Mouse (Mus musculus) neural tube, embryonic 14.5 days (tissue): Measurements from ENCODE around the gene Esyt3. TPM values are rescaled to one million over a fixed set of nuclear protein-coding genes. Genes with fewer than 3 reads are reported as not detected.
A peak's percentile ranks its signal among the peaks of the same experiment; 100 is the strongest.

Experiments used
- ATAC-seq: fragments of 200-750 bp; cut with Nextera tagmentation; 2 replicates; pipeline ENCODE4 v1.8.0; 2017; ENCODE audit warnings: low read depth, mild to moderate bottlenecking, moderate TSS enrichment, moderate library complexity
- H3K27ac ChIP-seq: fragments of 300-500 bp; sonication (generic); 2 replicates; pipeline ENCODE4 v1.5.1; 2014; ENCODE audit warnings: low read depth, mild to moderate bottlenecking, control low read depth, low read length, moderate library complexity, mixed read lengths
- H3K27me3 ChIP-seq: fragments of 300-500 bp; sonication (generic); 2 replicates; pipeline ENCODE4 v1.6.1; 2014; ENCODE audit warnings: low read length; ENCODE audit not compliant: control insufficient read depth, insufficient read depth
- H3K36me3 ChIP-seq: fragments of 300-500 bp; sonication (generic); 2 replicates; pipeline ENCODE4 v1.6.1; 2014; ENCODE audit warnings: low read length, mixed read lengths; ENCODE audit not compliant: control insufficient read depth, insufficient read depth
- H3K4me1 ChIP-seq: fragments of 300-500 bp; sonication (generic); 2 replicates; pipeline ENCODE4 v1.6.1; 2014; ENCODE audit warnings: low read length; ENCODE audit not compliant: control insufficient read depth, insufficient read depth
- H3K4me2 ChIP-seq: fragments of 300-500 bp; sonication (generic); 2 replicates; pipeline ENCODE4 v1.6.1; 2014; ENCODE audit warnings: mild to moderate bottlenecking, low read depth, low read length, control low read depth
- H3K4me3 ChIP-seq: fragments of 300-500 bp; sonication (generic); 2 replicates; pipeline ENCODE4 v1.5.1; 2014; ENCODE audit warnings: low read depth, low read length, control low read depth, mixed read lengths
- H3K9ac ChIP-seq: fragments of 300-500 bp; sonication (generic); replicated peaks from 2 replicates; pipeline ENCODE4 v1.6.1; 2014; ENCODE audit warnings: low read depth, mild to moderate bottlenecking, control low read depth, low read length, mixed read lengths
- H3K9me3 ChIP-seq: fragments of 300-500 bp; sonication (generic); 2 replicates; pipeline ENCODE4 v1.6.1; 2016; ENCODE audit warnings: low read length; ENCODE audit not compliant: control insufficient read depth
- WGBS: fragments of 180-500 bp; shearing (Covaris S2); extraction: QIAGEN DNeasy Blood & Tissue Kit; methylation state at CpG from one replicate; pipeline ENCODE4 v1.1.7; 2014; 5-methylcytosine and 5-hydroxymethylcytosine counted together
- polyA plus RNA-seq: library from polyadenylated mRNA; unstranded; fragments of >200 nt; fragmentation: Nextera tagmentation; extraction: Ambion mirVana; gene quantifications from 2 replicates; pipeline ENCODE4 v1.2.1, GENCODE M21; 2014

The Esyt3 gene
- 0.46 and 0.93 TPM in 2 replicates for polyA plus RNA-seq

DNA sequence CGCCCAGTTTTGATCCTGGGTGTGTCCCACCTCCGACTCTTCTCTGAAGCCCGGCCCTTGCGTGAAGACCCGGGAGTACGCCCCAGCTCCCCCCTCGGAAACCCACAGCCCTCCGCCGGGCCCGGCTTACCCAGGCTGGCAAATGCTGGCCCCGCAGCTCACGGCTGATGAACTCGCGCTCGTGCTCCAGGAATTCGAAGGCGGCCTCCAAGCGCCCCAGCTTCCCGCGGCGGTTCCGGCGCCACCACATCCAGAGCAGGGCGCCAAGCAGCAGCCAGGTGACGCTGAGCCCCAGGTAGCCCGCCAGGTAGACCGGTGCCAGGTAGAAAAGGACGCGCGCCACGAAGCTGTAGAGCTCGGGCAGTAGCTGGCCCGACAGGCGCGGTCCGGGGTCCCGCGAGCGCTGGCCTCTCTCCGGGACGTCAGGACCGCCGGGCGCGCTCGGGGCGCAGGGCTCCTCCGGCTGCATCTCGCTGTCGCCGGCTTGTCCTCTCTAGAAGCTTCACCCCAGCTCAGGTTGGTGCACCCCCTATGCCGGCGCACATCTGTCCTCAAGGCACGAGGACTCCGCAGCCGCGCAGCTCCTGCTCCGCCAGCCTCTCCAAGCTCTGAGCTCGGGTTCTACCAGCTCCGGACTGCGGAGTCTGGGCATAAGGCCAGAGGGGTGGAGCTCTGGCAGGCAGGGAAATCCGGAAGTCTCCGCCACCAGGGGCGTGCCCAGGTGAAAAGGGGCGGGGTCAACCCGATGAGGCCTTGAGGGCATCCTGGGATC, at the start of gene Esyt3:
Gene Esyt3, minus strand, starts transcription at position 637 of the 772 bp plus-strand sequence.
- Histone ChIP-seq H3K9ac (peak within 1 kb of the TSS; percentile 50), H3K4me1 (peaks cover 14% of the 10 kb centered on the region), H3K36me3 (no peaks in the 10 kb centered on the region), H3K4me3 (peak within 1 kb of the TSS; percentile 45), H3K27ac (no peak within 1 kb of the TSS), H3K4me2 (peak within 1 kb of the TSS; percentile 94), H3K27me3 (peaks cover 33% of the 10 kb centered on the region), H3K9me3 (no peaks in the 10 kb centered on the region)
- ATAC-seq = peak; percentile 68
- under 1% methylated on average over 57 of the region's 66 CpGs for WGBS

DNA sequence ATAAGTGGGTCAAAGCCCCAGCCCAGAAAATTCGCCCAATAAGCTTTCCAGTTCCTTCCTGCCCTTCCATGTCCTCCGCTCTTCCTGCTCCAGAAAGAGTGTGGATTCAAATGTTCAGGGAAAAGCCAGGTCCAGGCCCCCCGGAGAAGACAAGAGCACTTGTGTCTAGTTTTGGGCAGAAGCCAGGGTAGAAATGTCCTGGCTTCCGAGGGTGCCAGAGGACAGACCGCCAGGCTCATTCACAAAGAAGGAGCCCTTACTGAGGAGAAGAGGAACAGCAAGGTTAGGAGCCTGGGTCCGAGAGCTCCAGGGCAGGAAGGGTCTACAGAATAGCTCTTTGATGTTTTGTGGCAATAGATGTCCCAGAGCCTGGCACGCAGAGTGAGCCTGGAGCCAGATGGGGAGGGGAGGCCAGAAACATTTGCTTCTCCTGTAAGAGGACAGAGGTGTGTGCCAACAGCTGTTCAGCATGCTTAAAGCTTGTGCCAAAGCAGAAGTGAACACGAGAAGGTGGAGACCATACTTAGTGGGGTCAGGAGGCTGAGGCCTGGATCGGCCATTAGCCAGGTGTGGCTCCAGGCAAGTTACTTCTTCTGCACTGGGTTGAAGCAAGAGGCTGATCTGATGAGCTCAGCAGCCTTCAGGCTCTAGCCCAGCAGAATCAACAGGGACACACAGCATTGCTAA, 43.1 kb upstream of the Esyt3 start:
- Histone ChIP-seq H3K4me2 (no peak overlapping the region), H3K27me3 (no peaks in the 10 kb centered on the region), H3K9ac (no peak overlapping the region), H3K4me3 (no peak overlapping the region), H3K36me3 (no peaks in the 10 kb centered on the region), H3K9me3 (no peaks in the 10 kb centered on the region), H3K27ac (no peak overlapping the region), H3K4me1 (no peaks in the 10 kb centered on the region)
- ATAC-seq = no peak
- WGBS = 67% methylated on average over 9 of the region's 9 CpGs

DNA sequence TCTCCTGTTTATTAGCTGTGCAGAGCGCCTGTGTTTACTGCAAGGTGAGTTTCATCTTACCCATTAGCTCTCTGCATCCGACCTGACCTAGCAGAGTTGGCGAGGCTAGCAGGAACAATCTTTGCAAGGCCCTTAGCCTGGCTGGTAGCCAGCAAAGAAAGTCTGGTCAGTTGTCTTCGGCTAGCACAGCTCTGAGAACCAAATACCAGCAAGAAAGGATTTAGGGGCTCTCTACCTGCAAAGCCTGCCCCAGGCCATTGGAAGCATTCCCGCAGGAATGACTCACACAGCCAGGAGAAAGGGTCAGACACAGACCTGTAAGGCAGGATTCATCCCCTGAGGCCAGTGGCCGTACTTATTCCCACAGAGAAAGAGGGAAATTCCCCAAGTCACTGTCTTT, 42.4 kb upstream of the Esyt3 start:
- Histone ChIP-seq H3K4me2 (no peak overlapping the region), H3K36me3 (no peaks in the 10 kb centered on the region), H3K9me3 (no peaks in the 10 kb centered on the region), H3K4me1 (no peaks in the 10 kb centered on the region), H3K4me3 (no peak overlapping the region), H3K27me3 (no peaks in the 10 kb centered on the region), H3K9ac (no peak overlapping the region), H3K27ac (no peak overlapping the region)
- WGBS = 85% methylated on average over 6 of the region's 6 CpGs
- no peak for ATAC-seq

DNA sequence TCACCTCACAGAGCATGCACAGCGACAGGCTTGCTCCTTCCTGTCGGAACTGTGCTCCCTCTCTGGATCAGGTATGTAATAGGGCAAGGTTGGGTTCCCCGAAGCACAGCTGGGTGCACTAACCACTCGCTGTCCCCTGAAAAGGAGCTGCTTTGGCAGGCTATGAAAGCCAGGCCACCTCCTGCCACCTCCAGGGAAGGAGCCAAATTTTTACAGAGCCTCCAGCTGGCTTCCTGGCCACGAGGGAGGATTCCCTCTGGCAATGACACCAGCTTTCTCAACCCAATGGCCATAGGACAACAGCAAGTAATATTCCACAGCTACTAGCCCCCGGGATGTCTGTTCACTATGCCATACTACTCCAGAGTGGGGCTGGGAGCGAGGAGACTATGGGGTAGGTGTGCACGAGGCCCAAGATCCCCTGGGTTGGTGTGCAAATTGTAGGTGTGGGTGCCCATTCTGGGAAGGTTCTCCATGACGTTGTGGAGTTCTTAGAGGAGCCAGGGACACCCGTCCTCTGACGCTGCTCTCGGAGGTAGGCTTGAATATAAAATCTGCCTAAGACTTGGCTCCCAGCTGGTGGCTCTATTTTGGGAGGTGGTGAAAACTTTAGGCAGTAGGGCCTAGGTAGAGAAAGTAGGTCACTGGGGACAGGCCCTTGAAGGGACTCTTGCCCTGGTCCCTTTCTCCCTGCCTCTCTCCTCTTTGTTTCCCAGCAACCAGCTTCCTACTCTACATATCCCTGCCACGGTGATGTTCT, 38.9 kb upstream of the Esyt3 start:
- H3K27ac ChIP-seq = no peak overlapping the region

DNA sequence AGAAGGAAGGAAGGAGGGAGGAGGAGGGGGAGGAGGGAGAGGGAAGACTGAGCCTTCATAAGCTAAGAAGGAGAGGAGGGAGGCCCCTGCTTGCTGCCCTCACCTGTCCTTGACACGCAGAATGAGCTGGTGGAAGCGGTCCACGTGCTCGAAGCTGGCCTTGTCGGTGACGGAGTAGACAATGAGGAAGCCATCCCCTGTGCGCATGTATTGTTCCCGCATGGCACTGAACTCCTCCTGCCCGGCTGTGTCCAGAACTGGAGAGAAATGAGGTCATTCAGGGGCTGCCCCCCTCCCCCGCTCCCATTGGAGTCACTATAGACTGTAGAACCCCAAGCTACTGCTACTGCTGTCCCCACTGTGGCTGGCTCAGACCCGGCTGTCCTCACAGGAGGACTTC, 36.0 kb upstream of the Esyt3 start:
- Histone ChIP-seq H3K27ac (no peak overlapping the region), H3K9me3 (no peaks in the 10 kb centered on the region), H3K9ac (no peak overlapping the region), H3K4me3 (no peak overlapping the region), H3K4me2 (no peak overlapping the region), H3K4me1 (no peaks in the 10 kb centered on the region), H3K27me3 (no peaks in the 10 kb centered on the region), H3K36me3 (peaks cover 18% of the 10 kb centered on the region; the same call in 1 of the 2 replicates)
- ATAC-seq = no peak
- WGBS = 54% methylated on average over 11 of the region's 11 CpGs

More for the DNA sequence above, 38.9 kb upstream of the Esyt3 start:
- Histone ChIP-seq H3K4me2 (no peak overlapping the region), H3K36me3 (peaks cover 7% of the 10 kb centered on the region; the same call in 1 of the 2 replicates), H3K27me3 (no peaks in the 10 kb centered on the region), H3K4me3 (no peak overlapping the region), H3K9me3 (no peaks in the 10 kb centered on the region), H3K4me1 (no peaks in the 10 kb centered on the region), H3K9ac (no peak overlapping the region)
- ATAC-seq = no peak
- 84% methylated on average over 13 of the region's 13 CpGs for WGBS

DNA sequence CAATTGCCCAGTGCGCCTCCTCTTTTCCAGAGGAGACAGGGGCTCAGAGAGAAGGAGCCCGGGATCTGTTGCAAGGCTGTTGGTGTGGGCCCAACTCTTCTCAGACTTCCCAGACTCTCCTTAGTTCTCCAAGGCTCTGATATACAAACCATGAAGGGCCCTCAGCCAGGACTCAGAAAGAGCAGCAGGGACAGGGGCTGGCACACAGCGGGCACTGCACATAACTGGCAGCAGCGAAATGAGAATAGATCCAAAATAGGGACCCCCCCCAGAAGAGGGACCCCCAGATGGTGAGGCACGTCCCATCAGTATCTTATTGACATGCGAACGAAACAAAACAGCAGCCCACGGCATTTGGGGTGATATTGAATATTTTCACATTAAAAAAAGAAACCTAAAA, 34.8 kb upstream of the Esyt3 start:
- H3K4me2 ChIP-seq = no peak overlapping the region
- no peak overlapping the region for H3K9ac ChIP-seq
- no peak overlapping the region for H3K4me3 ChIP-seq
- H3K9me3 ChIP-seq = no peaks in the 10 kb centered on the region
- no peaks in the 10 kb centered on the region for H3K4me1 ChIP-seq
- no peaks in the 10 kb centered on the region for H3K27me3 ChIP-seq
- peaks cover 18% of the 10 kb centered on the region; the same call in 1 of the 2 replicates for H3K36me3 ChIP-seq
- WGBS = 94% methylated on average over 8 of the region's 8 CpGs
- no peak overlapping the region for H3K27ac ChIP-seq
- ATAC-seq = no peak

DNA sequence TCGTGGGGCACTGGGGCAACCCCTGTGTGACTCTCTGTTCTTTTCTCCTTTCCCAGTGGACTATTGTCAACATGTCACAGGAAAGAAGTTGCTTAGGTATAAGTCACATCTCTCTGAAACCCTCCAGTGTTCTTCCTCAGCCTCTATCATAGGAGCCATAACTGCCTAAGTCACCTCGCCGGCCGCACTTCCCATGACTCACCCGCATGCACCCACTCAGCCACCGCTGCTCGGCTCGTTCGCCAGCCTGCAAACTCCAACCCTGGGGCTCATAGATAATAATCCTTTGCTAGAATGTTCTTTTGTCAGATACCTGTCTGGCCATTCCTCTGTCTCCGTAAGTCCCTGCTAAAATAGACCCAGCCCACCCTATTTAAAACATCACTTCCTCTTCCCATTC, 33.2 kb upstream of the Esyt3 start:
- Histone ChIP-seq H3K4me1 (no peaks in the 10 kb centered on the region), H3K36me3 (peaks cover 21% of the 10 kb centered on the region; the same call in 1 of the 2 replicates), H3K4me3 (no peak overlapping the region), H3K27me3 (no peaks in the 10 kb centered on the region), H3K27ac (no peak overlapping the region), H3K9me3 (no peaks in the 10 kb centered on the region), H3K9ac (no peak overlapping the region), H3K4me2 (no peak overlapping the region)
- WGBS = 93% methylated on average over 10 of the region's 10 CpGs
- ATAC-seq = no peak

DNA sequence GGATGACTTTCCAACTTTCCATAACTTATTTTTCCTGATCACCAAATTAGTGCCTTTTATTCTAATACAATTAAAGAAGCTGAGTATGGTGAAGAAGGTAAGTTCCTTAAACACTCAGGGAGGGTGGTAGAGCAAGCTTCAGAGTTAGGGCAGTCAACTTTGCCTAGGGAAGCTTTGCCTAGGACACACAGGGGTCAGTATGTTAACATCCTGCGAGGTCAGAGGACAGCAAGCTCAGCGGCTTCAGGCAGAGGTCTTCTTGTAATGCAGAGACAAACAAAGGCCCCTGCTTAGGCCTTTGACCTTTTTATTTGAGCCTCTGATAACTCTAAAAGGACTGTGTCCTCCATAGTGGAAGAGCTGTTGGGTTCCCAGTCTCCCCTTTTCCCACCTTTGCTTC, 32.4 kb upstream of the Esyt3 start:
- no peak overlapping the region for H3K27ac ChIP-seq
- no peak for ATAC-seq
- no peak overlapping the region for H3K4me2 ChIP-seq
- H3K9ac ChIP-seq = no peak overlapping the region
- WGBS = 46% methylated on average over 2 of the region's 2 CpGs
- H3K4me1 ChIP-seq = no peaks in the 10 kb centered on the region
- H3K27me3 ChIP-seq = no peaks in the 10 kb centered on the region
- H3K4me3 ChIP-seq = no peak overlapping the region
- H3K9me3 ChIP-seq = no peaks in the 10 kb centered on the region
- peaks cover 24% of the 10 kb centered on the region for H3K36me3 ChIP-seq
